Mouse (Mus musculus): Measurements from ENCODE around the gene Hspa12a. TPM values are rescaled to one million over a fixed set of nuclear protein-coding genes. Genes with fewer than 3 reads are reported as not detected.
"Not testable (repeated sequence)": the region's sequence is repeated elsewhere in the genome, so short reads cannot be mapped to it uniquely, and the experiment has no call there.

Hspa12a gene
- polyA plus RNA-seq, 1 experiment from 2014 or later, result 57.9 TPM

DNA sequence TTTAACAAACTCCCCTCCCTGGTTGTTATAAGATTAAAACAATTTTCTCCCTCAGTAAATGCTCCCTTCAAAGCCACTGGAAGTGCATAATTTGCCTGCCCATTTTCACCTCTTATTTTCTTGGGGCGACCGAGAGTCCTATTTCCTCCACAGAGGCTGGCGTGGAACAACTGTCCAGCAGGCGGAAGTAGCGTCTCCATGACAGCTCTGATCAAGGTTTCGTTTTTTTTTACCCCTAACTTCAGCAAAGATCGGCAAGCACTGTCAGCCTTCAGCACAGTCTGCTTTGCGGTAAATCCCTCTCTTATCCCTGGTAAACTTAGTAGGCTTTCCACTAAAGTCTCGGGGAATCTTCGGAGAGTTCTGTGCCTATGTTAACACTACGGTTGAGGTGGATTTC is 24.9 kb downstream of the Hspa12a start:
- no peak overlapping the region for H3K4me3 ChIP-seq (ENCODE audit: low read depth, low read length)
- H3K9me3 ChIP-seq (replicated peaks; ENCODE audit: control insufficient read depth, low read length, poor library complexity, severe bottlenecking), result no peaks in the 10 kb centered on the region
- H3K4me2 ChIP-seq (ENCODE audit: low read length), result peak overlapping the region; percentile 31
- H3K9ac ChIP-seq (ENCODE audit: low read depth, low read length), result no peak overlapping the region
- 8% methylated on average over 11 of the region's 11 CpGs for WGBS
- H3K36me3 ChIP-seq (ENCODE audit: control insufficient read depth, insufficient read depth, low read length), result no peaks in the 10 kb centered on the region
- peaks cover 2% of the 10 kb centered on the region; the same call in 1 of the 2 replicates for H3K4me1 ChIP-seq (ENCODE audit: control insufficient read depth, insufficient read depth, low read length)
- ATAC-seq, result no peak
- no peak overlapping the region for H3K27ac ChIP-seq (ENCODE audit: low read length)
- H3K27me3 ChIP-seq (ENCODE audit: control insufficient read depth, insufficient read depth, low read depth, low read length), result peaks cover 3% of the 10 kb centered on the region

DNA sequence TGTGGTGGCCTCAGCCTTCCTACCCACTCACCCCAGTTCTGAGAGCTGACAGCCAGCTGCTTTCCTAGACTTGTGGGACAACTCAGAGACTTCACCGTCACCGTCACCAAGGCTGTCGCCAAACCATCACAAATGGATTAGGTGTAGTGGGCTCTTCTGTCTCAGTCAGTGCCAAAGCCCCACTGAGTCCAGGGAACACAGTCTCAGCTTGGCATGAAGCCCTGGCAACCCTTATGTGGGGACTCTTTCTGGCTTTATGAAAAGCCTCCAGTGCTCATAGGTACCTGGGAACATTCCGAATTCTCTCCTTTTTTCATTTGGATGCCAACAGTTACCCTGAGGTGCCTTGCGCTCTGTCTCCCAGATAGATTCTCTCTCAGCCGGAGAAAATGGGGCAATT is 30.2 kb downstream of the Hspa12a start:
- Histone ChIP-seq H3K4me2 (ENCODE audit: low read length) (no peak overlapping the region), H3K4me3 (ENCODE audit: low read depth, low read length) (no peak overlapping the region), H3K36me3 (ENCODE audit: control insufficient read depth, insufficient read depth, low read length) (no peaks in the 10 kb centered on the region), H3K9ac (ENCODE audit: low read depth, low read length) (no peak overlapping the region), H3K4me1 (ENCODE audit: control insufficient read depth, insufficient read depth, low read length) (0 out of 2 replicates have a peak, but pooled peaks cover 5% of the 10 kb centered on the region), H3K27me3 (ENCODE audit: control insufficient read depth, insufficient read depth, low read depth, low read length) (peaks cover 6% of the 10 kb centered on the region; the same call in 1 of the 2 replicates), H3K9me3 (replicated peaks; ENCODE audit: control insufficient read depth, low read length, poor library complexity, severe bottlenecking) (no peaks in the 10 kb centered on the region), H3K27ac (ENCODE audit: low read length) (no peak overlapping the region)
- WGBS, result 77% methylated on average over 6 of the region's 6 CpGs
- no peak for ATAC-seq

DNA sequence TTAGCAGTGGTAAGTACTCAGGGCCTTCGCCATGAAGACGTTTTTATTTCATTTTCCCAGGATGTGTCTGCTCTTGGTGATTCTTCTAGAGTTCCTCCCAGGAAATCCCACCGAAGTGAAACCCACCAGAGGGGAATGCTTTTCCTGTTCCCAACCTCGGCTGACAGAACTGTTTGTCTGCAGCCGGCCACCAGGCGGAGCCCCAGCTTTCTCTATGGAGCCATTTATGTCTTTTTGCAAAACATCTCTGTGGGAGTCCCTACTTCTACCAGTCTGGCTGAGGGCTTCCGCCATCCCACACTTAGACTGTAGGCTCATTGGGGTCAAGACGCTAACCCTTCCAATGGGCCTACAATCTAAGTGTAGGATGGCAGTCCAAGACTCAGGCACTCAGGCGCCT is 32.1 kb downstream of the Hspa12a start:
- 0 out of 2 replicates have a peak, but pooled peaks cover 5% of the 10 kb centered on the region for H3K4me1 ChIP-seq (ENCODE audit: control insufficient read depth, insufficient read depth, low read length)
- peak; percentile 67 for ATAC-seq
- peak overlapping the region; percentile 28 for H3K4me3 ChIP-seq (ENCODE audit: low read depth, low read length)
- no peaks in the 10 kb centered on the region for H3K36me3 ChIP-seq (ENCODE audit: control insufficient read depth, insufficient read depth, low read length)
- no peak overlapping the region for H3K27ac ChIP-seq (ENCODE audit: low read length)
- WGBS, result 8% methylated on average over 9 of the region's 9 CpGs
- H3K9ac ChIP-seq (ENCODE audit: low read depth, low read length), result peak overlapping the region; percentile 27; the same call in 1 of the 2 replicates
- 0 out of 2 replicates have a peak, but pooled peaks cover 3% of the 10 kb centered on the region for H3K27me3 ChIP-seq (ENCODE audit: control insufficient read depth, insufficient read depth, low read depth, low read length)
- no peaks in the 10 kb centered on the region for H3K9me3 ChIP-seq (replicated peaks; ENCODE audit: control insufficient read depth, low read length, poor library complexity, severe bottlenecking)
- H3K4me2 ChIP-seq (ENCODE audit: low read length), result peak overlapping the region; percentile 57

DNA sequence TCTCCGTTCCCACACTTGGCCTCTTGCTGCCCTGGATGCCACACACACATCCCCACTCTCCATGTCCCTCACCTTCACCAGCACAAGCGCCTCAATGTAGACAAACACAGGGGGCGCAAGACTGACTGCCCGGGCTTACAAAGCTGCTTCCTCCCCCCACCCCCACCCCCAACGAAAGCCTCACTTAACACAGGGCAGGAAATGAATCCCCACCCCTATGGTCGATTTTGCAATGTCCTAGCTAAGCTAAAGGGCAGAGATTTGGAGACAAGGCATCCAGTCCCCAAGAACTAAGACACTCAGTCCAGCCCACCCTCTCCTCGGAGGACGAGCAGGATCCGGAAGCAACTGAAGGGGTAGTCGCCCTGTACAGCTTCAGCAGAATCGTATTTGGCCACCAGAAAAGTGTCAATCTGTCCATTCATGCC is 32.5 kb downstream of the Hspa12a start:
- no peaks in the 10 kb centered on the region for H3K9me3 ChIP-seq (replicated peaks; ENCODE audit: control insufficient read depth, low read length, poor library complexity, severe bottlenecking)
- WGBS, result under 1% methylated on average over 11 of the region's 11 CpGs
- peak overlapping the region; percentile 57 for H3K4me2 ChIP-seq (ENCODE audit: low read length)
- 0 out of 2 replicates have a peak, but pooled peaks have one; percentile 32 for ATAC-seq
- H3K27ac ChIP-seq (ENCODE audit: low read length), result no peak overlapping the region
- peak overlapping the region; percentile 27; the same call in 1 of the 2 replicates for H3K9ac ChIP-seq (ENCODE audit: low read depth, low read length)
- peaks cover 7% of the 10 kb centered on the region; the same call in 1 of the 2 replicates for H3K27me3 ChIP-seq (ENCODE audit: control insufficient read depth, insufficient read depth, low read depth, low read length)
- H3K4me1 ChIP-seq (ENCODE audit: control insufficient read depth, insufficient read depth, low read length), result 0 out of 2 replicates have a peak, but pooled peaks cover 5% of the 10 kb centered on the region
- H3K4me3 ChIP-seq (ENCODE audit: low read depth, low read length), result peak overlapping the region; percentile 28
- H3K36me3 ChIP-seq (ENCODE audit: control insufficient read depth, insufficient read depth, low read length), result no peaks in the 10 kb centered on the region

DNA sequence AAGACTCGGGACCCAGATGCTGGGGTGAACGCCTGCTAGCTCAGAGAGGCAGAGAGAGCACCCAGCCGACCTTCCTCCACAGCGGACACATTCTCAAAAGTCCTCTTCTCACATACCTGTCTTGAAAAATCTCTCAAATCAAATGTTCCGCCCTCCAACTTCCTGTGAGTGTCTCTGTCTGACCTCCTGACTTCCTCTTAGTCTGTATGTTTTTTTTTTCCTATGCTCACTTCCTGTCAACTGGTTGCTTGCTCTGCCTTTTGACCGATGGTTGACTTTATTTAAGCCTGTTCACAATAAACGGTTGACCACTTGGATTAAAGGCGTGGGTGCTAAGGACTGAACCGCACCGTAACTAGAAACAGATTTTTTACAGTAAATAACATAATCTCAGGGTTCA is 35.4 kb downstream of the Hspa12a start:
- no peak for ATAC-seq
- WGBS, result 86% methylated on average over 10 of the region's 10 CpGs
- no peak overlapping the region for H3K9ac ChIP-seq (ENCODE audit: low read depth, low read length)
- H3K4me1 ChIP-seq (ENCODE audit: control insufficient read depth, insufficient read depth, low read length), result 0 out of 2 replicates have a peak, but pooled peaks cover 5% of the 10 kb centered on the region
- H3K36me3 ChIP-seq (ENCODE audit: control insufficient read depth, insufficient read depth, low read length), result no peaks in the 10 kb centered on the region
- no peak overlapping the region for H3K4me3 ChIP-seq (ENCODE audit: low read depth, low read length)
- H3K9me3 ChIP-seq (replicated peaks; ENCODE audit: control insufficient read depth, low read length, poor library complexity, severe bottlenecking), result no peaks in the 10 kb centered on the region
- no peak overlapping the region for H3K27ac ChIP-seq (ENCODE audit: low read length)
- no peak overlapping the region for H3K4me2 ChIP-seq (ENCODE audit: low read length)
- peaks cover 4% of the 10 kb centered on the region; the same call in 1 of the 2 replicates for H3K27me3 ChIP-seq (ENCODE audit: control insufficient read depth, insufficient read depth, low read depth, low read length)

DNA sequence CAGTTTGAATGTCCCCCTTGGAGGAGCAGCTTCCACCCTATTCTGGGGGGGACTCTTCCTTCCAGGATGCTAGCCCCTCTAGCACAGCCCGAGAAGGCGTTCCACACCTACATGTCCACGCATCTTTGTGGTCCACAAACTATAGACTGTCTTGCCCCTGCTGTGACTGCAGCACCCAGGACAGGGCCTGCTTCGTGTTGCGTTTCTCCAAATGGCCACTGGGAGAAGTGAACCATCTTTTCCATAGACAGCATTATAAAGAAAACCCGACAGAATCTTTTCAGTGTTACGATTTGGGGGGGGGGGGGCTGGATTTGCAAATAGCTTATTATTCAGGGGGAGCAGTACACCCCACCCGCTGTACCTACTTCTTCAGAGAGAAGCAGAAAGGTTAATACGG is 36.8 kb downstream of the Hspa12a start:
- Histone ChIP-seq H3K9me3 (replicated peaks; ENCODE audit: control insufficient read depth, low read length, poor library complexity, severe bottlenecking) (no peaks in the 10 kb centered on the region), H3K4me1 (ENCODE audit: control insufficient read depth, insufficient read depth, low read length) (0 out of 2 replicates have a peak, but pooled peaks cover 5% of the 10 kb centered on the region), H3K27me3 (ENCODE audit: control insufficient read depth, insufficient read depth, low read depth, low read length) (peaks cover 4% of the 10 kb centered on the region; the same call in 1 of the 2 replicates), H3K4me3 (ENCODE audit: low read depth, low read length) (no peak overlapping the region), H3K27ac (ENCODE audit: low read length) (no peak overlapping the region), H3K4me2 (ENCODE audit: low read length) (no peak overlapping the region), H3K36me3 (ENCODE audit: control insufficient read depth, insufficient read depth, low read length) (no peaks in the 10 kb centered on the region), H3K9ac (ENCODE audit: low read depth, low read length) (no peak overlapping the region)
- no peak for ATAC-seq
- 43% methylated on average over 9 of the region's 9 CpGs for WGBS

DNA sequence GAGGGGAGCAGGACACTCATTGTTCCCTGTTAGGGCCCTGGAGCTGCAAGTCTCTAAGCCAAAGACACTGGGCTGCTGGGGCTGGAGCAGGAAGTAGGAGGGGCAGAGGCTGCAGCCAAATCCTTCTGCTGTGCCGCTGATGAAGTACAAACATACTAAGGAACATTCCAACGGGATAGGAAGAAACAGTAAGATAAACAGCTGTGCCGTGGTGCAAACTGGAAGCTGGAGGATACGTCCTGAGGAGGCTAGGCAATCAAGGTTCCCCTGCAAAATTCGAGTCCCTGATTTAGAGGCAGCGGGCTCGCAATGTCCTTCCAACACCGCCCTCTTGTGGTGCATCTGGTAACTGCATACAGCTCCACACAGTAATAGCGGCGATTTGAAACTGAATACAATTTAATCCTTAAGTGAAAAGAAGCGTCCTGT is 39.5 kb downstream of the Hspa12a start:
- no peaks in the 10 kb centered on the region for H3K36me3 ChIP-seq (ENCODE audit: control insufficient read depth, insufficient read depth, low read length)
- ATAC-seq, result peak; percentile 54
- no peaks in the 10 kb centered on the region for H3K4me1 ChIP-seq (ENCODE audit: control insufficient read depth, insufficient read depth, low read length)
- H3K4me3 ChIP-seq (ENCODE audit: low read depth, low read length), result peak overlapping the region; percentile 24; the same call in 1 of the 2 replicates
- H3K9ac ChIP-seq (ENCODE audit: low read depth, low read length), result no peak overlapping the region
- WGBS, result under 1% methylated on average over 11 of the region's 11 CpGs
- no peaks in the 10 kb centered on the region for H3K9me3 ChIP-seq (replicated peaks; ENCODE audit: control insufficient read depth, low read length, poor library complexity, severe bottlenecking)
- peak overlapping the region; percentile 46 for H3K4me2 ChIP-seq (ENCODE audit: low read length)
- peaks cover 4% of the 10 kb centered on the region; the same call in 1 of the 2 replicates for H3K27me3 ChIP-seq (ENCODE audit: control insufficient read depth, insufficient read depth, low read depth, low read length)
- H3K27ac ChIP-seq (ENCODE audit: low read length), result no peak overlapping the region

DNA sequence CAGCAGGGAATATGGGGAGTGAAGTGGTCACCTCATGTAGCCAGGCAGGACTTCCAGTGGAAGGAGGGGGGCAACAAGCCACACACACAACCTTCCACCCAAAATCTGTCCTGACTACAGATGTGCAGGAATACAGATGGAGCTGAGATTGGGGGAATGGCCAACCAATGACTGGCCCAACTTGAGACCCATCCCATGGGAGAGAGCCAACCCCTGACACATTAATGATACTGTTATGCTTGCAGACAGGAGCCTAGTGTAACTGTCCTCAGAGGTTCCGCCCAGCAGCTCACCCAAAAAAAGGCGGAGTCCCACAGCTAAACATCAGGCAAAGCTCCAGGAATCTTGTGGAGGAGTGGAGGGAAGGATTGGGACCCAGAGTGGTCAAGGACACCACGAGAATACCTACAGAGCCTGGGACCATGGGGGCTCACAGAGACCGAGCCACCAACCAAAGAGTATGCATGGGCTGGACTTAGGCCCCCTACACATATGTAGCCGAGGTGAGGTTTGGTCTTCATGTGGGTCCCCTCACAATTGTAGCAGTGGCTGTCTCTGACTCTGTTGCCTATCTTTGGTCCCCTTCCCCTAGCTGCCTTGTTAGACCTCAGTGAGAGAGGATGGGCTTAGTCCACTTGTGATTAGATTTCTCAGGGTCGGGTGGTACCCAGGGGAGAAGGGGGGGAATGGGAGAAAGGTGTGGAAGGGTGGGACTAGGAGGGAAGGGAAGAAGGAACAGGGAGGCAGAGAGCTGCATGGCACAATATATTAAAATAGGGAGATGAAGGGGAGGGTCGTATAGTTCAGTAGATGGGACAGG is 40.2 kb downstream of the Hspa12a start:
- peak overlapping the region; percentile 46 for H3K4me2 ChIP-seq (ENCODE audit: low read length)
- no peaks in the 10 kb centered on the region for H3K36me3 ChIP-seq (ENCODE audit: control insufficient read depth, insufficient read depth, low read length)
- H3K27ac ChIP-seq (ENCODE audit: low read length), result no peak overlapping the region
- H3K9me3 ChIP-seq (replicated peaks; ENCODE audit: control insufficient read depth, low read length, poor library complexity, severe bottlenecking), result no peaks in the 10 kb centered on the region
- no peaks in the 10 kb centered on the region for H3K4me1 ChIP-seq (ENCODE audit: control insufficient read depth, insufficient read depth, low read length)
- no peak overlapping the region for H3K9ac ChIP-seq (ENCODE audit: low read depth, low read length)
- ATAC-seq, result no peak
- H3K27me3 ChIP-seq (ENCODE audit: control insufficient read depth, insufficient read depth, low read depth, low read length), result peaks cover 4% of the 10 kb centered on the region; the same call in 1 of the 2 replicates
- no peak overlapping the region for H3K4me3 ChIP-seq (ENCODE audit: low read depth, low read length)
- WGBS, result 63% methylated on average over 7 of the region's 7 CpGs

DNA sequence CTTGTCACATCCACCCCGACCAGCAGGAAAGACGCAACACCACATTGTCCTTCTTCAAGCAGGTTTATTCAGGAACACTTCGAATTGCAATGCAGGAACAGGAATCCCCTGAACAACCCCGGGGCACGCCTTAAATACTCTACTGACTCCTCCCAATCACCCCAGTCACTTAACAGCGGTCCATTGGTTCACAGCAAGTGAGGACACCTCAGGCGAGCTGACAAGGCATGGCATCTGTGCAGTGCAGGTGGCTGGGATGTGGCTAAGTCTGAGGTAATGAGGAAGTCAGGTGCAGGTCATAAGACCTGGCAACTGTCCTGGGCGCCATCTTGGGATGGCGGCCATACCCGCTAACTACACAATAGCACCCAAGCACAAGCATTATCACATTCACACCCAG is 43.0 kb downstream of the Hspa12a start:
- H3K27ac ChIP-seq (ENCODE audit: low read length); H3K27me3 ChIP-seq (ENCODE audit: control insufficient read depth, insufficient read depth, low read depth, low read length); H3K4me1 ChIP-seq (ENCODE audit: control insufficient read depth, insufficient read depth, low read length); H3K4me2 ChIP-seq (ENCODE audit: low read length); H3K36me3 ChIP-seq (ENCODE audit: control insufficient read depth, insufficient read depth, low read length); H3K9me3 ChIP-seq (replicated peaks; ENCODE audit: control insufficient read depth, low read length, poor library complexity, severe bottlenecking); ATAC-seq; H3K4me3 ChIP-seq (ENCODE audit: low read depth, low read length); H3K9ac ChIP-seq (ENCODE audit: low read depth, low read length): not testable (repeated sequence)
- 90% methylated on average over 10 of the region's 10 CpGs for WGBS
